Mouse (Mus musculus) colon, adult 2 months (tissue): ENCODE results near the gene Cyp27a1. TPM values are rescaled to one million over a fixed set of nuclear protein-coding genes. Genes with fewer than 3 reads are reported as not detected.

Experiments used
- polyA plus RNA-seq: library from polyadenylated mRNA; depleted of rRNA; stranded (reverse); fragments of >200 nt; gene quantifications from 2 replicates; pipeline ENCODE4 v1.2.3, GENCODE M21; 2012; rRNA removed

Cyp27a1 gene
- 18.0 and 21.2 TPM in 2 replicates for polyA plus RNA-seq

DNA sequence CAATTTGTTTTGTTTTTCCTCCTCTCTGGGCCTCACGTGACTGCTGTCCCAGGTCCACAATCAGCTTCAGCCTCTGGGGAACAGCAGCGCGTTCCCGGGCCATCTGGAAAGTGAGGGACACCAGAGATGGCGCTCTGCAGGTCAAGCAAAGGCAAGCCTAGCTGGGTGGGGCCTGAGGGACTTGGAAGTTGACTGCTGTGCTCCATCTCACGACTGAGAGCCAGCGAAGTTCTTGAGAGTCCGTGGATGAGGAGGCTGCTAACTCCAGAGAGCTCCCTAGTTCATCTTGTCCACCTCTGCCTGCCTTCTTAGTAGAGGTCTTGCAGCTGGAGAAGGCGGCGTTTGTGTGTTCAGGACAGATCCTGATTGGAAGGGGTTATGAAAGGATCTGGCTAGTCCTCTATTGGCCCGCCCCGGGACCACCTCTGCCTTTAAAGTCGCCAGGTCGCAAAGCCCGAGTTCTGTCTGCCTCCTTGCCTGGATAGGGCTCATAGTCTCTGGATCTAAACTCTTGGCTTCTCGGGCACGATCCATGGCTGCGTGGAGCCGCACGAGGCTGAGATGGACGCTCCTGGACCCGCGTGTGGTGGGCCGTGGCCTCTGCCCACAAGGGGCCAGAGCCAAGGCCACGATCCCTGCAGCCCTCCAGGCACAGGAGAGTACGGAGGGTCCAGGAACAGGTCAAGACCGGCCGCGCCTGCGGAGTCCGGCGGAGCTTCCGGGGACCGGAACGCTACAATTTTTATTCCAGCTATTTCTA is at the start of gene Cyp27a1:
Cyp27a1 (plus strand) TSS at position 476 of the 760 bp plus-strand sequence.

DNA sequence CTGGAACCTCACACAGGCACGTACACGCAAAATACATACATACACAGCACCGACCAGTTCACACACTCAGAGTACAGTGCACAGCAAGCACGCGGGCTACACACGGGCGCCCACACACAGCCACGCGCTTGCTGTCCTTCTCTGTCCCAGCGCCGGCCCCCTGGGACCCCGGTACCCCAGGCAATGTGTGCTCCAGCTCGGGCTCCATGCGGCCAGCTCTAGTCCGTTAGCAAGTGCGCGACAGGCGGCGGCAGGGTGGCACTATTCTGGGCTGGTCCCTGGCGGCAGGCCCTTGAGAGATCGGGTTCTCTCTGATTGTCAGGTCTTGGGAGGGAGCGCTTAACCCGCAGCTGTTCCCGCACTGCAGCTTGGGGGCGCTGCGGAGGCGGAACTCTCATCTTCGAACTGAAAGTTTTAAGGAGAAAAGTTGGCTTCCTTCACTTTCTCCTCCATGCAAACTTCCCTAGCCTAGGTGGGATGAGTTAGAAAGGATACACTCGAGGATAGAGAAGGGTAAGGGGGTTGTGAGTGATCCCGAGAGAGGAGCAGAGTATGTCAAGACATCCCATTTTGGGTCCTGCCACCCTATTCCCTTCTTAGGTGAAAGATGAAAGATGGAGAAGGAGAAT is 35.4 kb downstream of the Cyp27a1 start, which contains the start of gene Prkag3:
Prkag3 (minus strand) TSS at position 579 of the 629 bp plus-strand sequence.

DNA sequence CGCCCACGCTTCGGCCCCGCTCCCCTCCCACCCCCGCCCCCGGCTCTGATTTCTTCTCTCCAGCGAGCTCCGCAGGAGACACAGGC is 58.3 kb downstream of the Cyp27a1 start, which contains the start of gene Wnt6:
Wnt6 (plus strand) TSS at position 48 of the 86 bp plus-strand sequence.

Other genes starting within 250 kb of the Cyp27a1 start
- gene Cnot9, start 207.5 kb upstream of the Cyp27a1 start, polyA plus RNA-seq, result 15.5 and 16.0 TPM in 2 replicates
- 0.39 and 0.48 TPM in 2 replicates for gene Plcd4, start 170.7 kb upstream of the Cyp27a1 start, polyA plus RNA-seq
- gene Usp37, start 169.3 kb upstream of the Cyp27a1 start, polyA plus RNA-seq, result 2.5 and 3.0 TPM in 2 replicates
- gene Zfp142, start 125.3 kb upstream of the Cyp27a1 start, polyA plus RNA-seq, result 10.1 and 10.3 TPM in 2 replicates
- 11.6 and 12.0 TPM in 2 replicates for gene Bcs1l, start 125.3 kb upstream of the Cyp27a1 start, polyA plus RNA-seq
- gene Rnf25, start 112.2 kb upstream of the Cyp27a1 start, polyA plus RNA-seq, result 31.5 and 35.7 TPM in 2 replicates
- 1.9 and 4.1 TPM in 2 replicates for gene Stk36, start 112.1 kb upstream of the Cyp27a1 start, polyA plus RNA-seq
- 9.9 and 11.5 TPM in 2 replicates for gene Ttll4, start 51.8 kb upstream of the Cyp27a1 start, polyA plus RNA-seq
- gene Prkag3, start 35.6 kb downstream of the Cyp27a1 start, polyA plus RNA-seq, result 0.24 and 0.26 TPM in 2 replicates
- gene Wnt6, start 58.3 kb downstream of the Cyp27a1 start, polyA plus RNA-seq, result 4.8 and 5.1 TPM in 2 replicates
- 0.10 and 0.15 TPM in 2 replicates for gene Wnt10a, start 77.9 kb downstream of the Cyp27a1 start, polyA plus RNA-seq
- 2.8 and 3.3 TPM in 2 replicates for gene Cdk5r2, start 141.4 kb downstream of the Cyp27a1 start, polyA plus RNA-seq
- 1.4 and 3.8 TPM in 2 replicates for gene Fev, start 171.8 kb downstream of the Cyp27a1 start, polyA plus RNA-seq
- 1.5 and 1.9 TPM in 2 replicates for gene Cryba2, start 179.6 kb downstream of the Cyp27a1 start, polyA plus RNA-seq
- gene Cfap65, start 222.0 kb downstream of the Cyp27a1 start, polyA plus RNA-seq, result 0.10 and 0.15 TPM in 2 replicates
- gene Ihh, start 238.1 kb downstream of the Cyp27a1 start, polyA plus RNA-seq, result 186 and 200 TPM in 2 replicates